Mouse (Mus musculus): Measurements from ENCODE around the gene Rad9a. TPM values are rescaled to one million over a fixed set of nuclear protein-coding genes. Genes with fewer than 3 reads are reported as not detected.
"Not testable (repeated sequence)": the region's sequence is repeated elsewhere in the genome, so short reads cannot be mapped to it uniquely, and the experiment has no call there.

Rad9a gene
- 39.1 and 45.8 TPM in 2 replicates for polyA plus RNA-seq (2014; fragmentation: Nextera tagmentation; extraction: Ambion mirVana)

DNA sequence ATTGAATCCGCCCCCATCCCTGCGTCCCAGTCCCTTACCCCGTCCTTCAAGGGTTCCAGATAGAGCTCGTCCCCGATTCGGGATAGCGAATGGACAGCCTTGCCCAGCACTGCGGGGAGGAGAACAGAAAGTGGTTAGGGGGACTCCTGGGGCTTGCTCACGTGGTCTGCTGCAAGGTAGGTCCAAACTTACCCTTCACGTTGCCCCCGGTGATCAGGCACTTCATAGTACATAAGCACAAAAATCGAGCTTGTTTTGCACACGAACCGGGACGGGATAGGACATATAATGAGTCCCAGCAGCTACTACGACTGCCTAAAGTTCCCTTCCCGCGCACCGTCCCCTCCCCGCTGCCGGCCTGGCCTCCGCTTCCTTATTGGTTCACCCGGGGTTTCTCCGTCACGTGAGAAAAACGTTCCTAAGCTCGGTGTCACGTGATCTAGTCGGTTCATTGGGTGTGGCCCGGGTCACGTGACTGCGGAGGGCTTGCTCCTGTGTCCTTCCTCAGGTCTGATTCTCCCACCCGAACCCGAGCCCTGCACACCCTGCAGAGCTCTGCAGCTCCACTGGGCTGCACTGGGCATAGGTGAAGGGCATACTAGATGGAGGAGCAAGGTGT, at the start of gene Rad9a:
TSS of gene Rad9a (minus strand) at position 372 of the 619 bp plus-strand sequence.
- peak within 1 kb of the TSS; percentile 73 for H3K9ac ChIP-seq (ENCODE audit: low read length)
- WGBS, result under 1% methylated on average over 34 of the region's 34 CpGs
- no peaks in the 10 kb centered on the region; the same call in 1 of the 2 replicates for H3K36me3 ChIP-seq (ENCODE audit: control insufficient read depth, insufficient read depth, low read length)

DNA sequence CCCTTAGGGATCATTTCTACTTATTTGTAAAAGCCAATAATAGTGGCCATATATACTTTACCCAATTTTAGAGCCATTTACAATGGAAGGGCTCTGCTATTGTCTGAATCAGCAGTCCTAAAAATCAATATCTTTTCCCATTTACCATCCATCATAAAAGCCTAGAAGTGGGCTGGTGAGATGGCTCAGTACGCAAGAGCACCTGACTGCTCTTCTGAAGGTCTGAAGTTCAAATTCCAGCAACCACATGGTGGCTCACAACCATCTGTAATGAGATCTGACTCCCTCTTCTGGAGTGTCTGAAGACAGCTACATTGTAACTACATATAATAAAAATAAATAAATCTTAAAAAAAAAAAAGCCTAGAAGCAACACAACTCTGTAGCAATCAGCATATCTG, 47.2 kb upstream of the Rad9a start:
- not testable (repeated sequence) for H3K36me3 ChIP-seq (ENCODE audit: control insufficient read depth, insufficient read depth, low read length); DNase-seq (ENCODE audit: low spot score); H3K27me3 ChIP-seq (ENCODE audit: control insufficient read depth, insufficient read depth, low read length); H3K9me3 ChIP-seq (ENCODE audit: control insufficient read depth, low read length); ATAC-seq (ENCODE audit: insufficient read depth, low FRiP score, low TSS enrichment); H3K4me3 ChIP-seq (ENCODE audit: low read depth, low read length); H3K4me1 ChIP-seq (ENCODE audit: control insufficient read depth, insufficient read depth, low read length); H3K4me2 ChIP-seq (ENCODE audit: low read depth); H3K9ac ChIP-seq (ENCODE audit: low read length); H3K27ac ChIP-seq (ENCODE audit: low read depth, low read length)
- WGBS, result 77% methylated on average over 1 of the region's 1 CpGs

More for the DNA sequence above, at the start of gene Rad9a:
- H3K27ac ChIP-seq (ENCODE audit: low read depth, low read length), result no peak within 1 kb of the TSS
- ATAC-seq (ENCODE audit: insufficient read depth, low FRiP score, low TSS enrichment) (peak; percentile 75), DNase-seq (ENCODE audit: low spot score) (peak; percentile 96)
- H3K4me1 ChIP-seq (ENCODE audit: control insufficient read depth, insufficient read depth, low read length), result peaks cover 4% of the 10 kb centered on the region
- no peaks in the 10 kb centered on the region for H3K9me3 ChIP-seq (ENCODE audit: control insufficient read depth, low read length)
- no peaks in the 10 kb centered on the region for H3K27me3 ChIP-seq (ENCODE audit: control insufficient read depth, insufficient read depth, low read length)
- peak within 1 kb of the TSS; percentile 65 for H3K4me3 ChIP-seq (ENCODE audit: low read depth, low read length)
- H3K4me2 ChIP-seq (ENCODE audit: low read depth), result peak within 1 kb of the TSS; percentile 75

DNA sequence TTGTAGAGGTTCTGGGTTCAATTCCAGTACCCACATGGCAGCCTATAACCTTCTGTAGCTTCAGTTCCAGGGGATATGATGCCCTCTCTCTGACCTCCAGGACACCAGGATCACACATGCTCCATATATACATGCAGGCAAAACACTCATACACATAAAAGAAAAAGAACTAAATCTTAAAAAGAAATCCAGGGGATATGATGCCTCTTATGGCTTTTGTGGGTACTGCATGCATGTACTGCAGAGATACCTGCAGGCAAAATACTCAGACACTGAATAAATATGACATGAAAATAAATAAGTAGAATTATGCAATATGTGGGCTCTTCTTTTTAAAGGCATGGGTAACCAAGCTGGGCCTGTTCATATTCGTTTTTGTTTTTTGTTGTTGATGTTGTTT, 45.5 kb upstream of the Rad9a start:
- ATAC-seq (ENCODE audit: insufficient read depth, low FRiP score, low TSS enrichment), result no peak
- no peak overlapping the region for H3K4me3 ChIP-seq (ENCODE audit: low read depth, low read length)
- H3K27me3 ChIP-seq (ENCODE audit: control insufficient read depth, insufficient read depth, low read length), result no peaks in the 10 kb centered on the region
- no peaks in the 10 kb centered on the region for H3K9me3 ChIP-seq (ENCODE audit: control insufficient read depth, low read length)
- H3K36me3 ChIP-seq (ENCODE audit: control insufficient read depth, insufficient read depth, low read length), result no peaks in the 10 kb centered on the region
- DNase-seq (ENCODE audit: low spot score), result no peak
- no peak overlapping the region for H3K9ac ChIP-seq (ENCODE audit: low read length)
- WGBS, result 51% methylated on average over 1 of the region's 1 CpGs
- H3K4me1 ChIP-seq (ENCODE audit: control insufficient read depth, insufficient read depth, low read length), result no peaks in the 10 kb centered on the region
- no peak overlapping the region for H3K4me2 ChIP-seq (ENCODE audit: low read depth)
- H3K27ac ChIP-seq (ENCODE audit: low read depth, low read length), result no peak overlapping the region

DNA sequence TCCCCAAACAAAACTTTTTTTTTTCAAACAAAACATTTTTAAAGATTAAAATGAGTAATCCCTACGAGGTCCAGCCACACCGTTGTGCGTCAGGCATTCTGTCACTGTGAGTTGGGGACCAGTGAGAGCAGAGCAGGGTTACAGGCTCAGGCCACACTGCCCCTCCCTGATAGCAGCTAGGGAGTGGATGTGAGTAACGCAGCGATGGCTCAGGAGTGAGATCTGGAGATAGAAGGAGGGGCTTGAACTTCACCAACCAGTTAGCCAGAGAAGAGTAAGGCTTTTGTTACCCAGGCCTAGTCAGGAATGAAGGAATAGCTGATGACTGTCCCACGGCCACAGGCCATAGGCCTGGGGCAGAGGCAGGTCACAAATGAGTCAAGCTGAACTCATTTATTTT, 43.3 kb upstream of the Rad9a start:
- no peaks in the 10 kb centered on the region for H3K36me3 ChIP-seq (ENCODE audit: control insufficient read depth, insufficient read depth, low read length)
- ATAC-seq (ENCODE audit: insufficient read depth, low FRiP score, low TSS enrichment), result no peak
- H3K9me3 ChIP-seq (ENCODE audit: control insufficient read depth, low read length), result no peaks in the 10 kb centered on the region
- DNase-seq (ENCODE audit: low spot score), result no peak
- no peaks in the 10 kb centered on the region for H3K4me1 ChIP-seq (ENCODE audit: control insufficient read depth, insufficient read depth, low read length)
- WGBS, result 78% methylated on average over 6 of the region's 6 CpGs
- no peak overlapping the region for H3K4me2 ChIP-seq (ENCODE audit: low read depth)
- H3K9ac ChIP-seq (ENCODE audit: low read length), result no peak overlapping the region
- no peaks in the 10 kb centered on the region for H3K27me3 ChIP-seq (ENCODE audit: control insufficient read depth, insufficient read depth, low read length)
- H3K27ac ChIP-seq (ENCODE audit: low read depth, low read length), result no peak overlapping the region
- no peak overlapping the region for H3K4me3 ChIP-seq (ENCODE audit: low read depth, low read length)

DNA sequence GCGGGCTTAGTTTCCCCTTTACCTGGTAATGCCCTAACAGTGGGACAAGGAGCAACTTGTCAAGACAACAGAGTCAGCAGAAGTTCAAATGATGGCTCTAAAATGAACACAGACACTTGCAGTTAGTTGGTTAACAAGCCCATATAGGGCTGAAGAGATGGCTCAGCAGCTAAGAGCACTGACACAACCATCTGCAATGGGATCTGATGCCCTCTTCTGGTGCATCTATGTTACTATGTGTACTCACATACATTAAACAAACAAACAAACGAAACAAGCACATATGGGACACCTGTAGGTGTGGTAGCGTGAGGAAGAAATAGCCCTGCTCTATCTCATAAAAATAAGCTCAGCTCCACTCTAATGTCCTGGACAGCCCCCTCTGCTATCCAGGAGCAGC, 41.0 kb upstream of the Rad9a start:
- H3K9ac ChIP-seq (ENCODE audit: low read length), result no peak overlapping the region
- H3K36me3 ChIP-seq (ENCODE audit: control insufficient read depth, insufficient read depth, low read length), result no peaks in the 10 kb centered on the region
- no peaks in the 10 kb centered on the region for H3K27me3 ChIP-seq (ENCODE audit: control insufficient read depth, insufficient read depth, low read length)
- DNase-seq (ENCODE audit: low spot score) (no peak), ATAC-seq (ENCODE audit: insufficient read depth, low FRiP score, low TSS enrichment) (no peak)
- no peak overlapping the region for H3K4me2 ChIP-seq (ENCODE audit: low read depth)
- no peaks in the 10 kb centered on the region for H3K4me1 ChIP-seq (ENCODE audit: control insufficient read depth, insufficient read depth, low read length)
- H3K9me3 ChIP-seq (ENCODE audit: control insufficient read depth, low read length), result no peaks in the 10 kb centered on the region
- 72% methylated on average over 3 of the region's 3 CpGs for WGBS
- no peak overlapping the region for H3K4me3 ChIP-seq (ENCODE audit: low read depth, low read length)
- no peak overlapping the region for H3K27ac ChIP-seq (ENCODE audit: low read depth, low read length)

DNA sequence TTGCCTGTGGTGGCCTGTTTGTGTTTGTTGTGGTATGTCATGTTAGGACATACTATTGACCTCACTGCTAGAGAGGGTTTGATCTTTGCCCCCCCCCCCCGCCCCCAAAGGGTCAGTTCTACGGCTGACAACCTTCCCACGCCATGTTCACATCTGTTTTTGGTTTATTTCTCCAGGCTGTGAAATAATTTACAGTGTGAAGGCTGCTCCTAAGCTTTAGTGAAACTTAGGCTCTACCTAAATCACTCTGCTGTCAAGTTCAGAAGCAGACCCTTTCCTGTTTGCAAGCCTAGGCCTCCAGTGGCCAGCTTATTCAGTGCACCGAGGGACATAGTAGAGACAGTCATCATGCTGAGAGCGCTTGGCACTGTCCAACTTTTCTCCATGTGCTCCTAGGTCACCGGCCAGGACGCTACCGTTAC, 38.8 kb upstream of the Rad9a start:
- 53% methylated on average over 8 of the region's 8 CpGs for WGBS
- Histone ChIP-seq H3K4me1 (ENCODE audit: control insufficient read depth, insufficient read depth, low read length) (no peaks in the 10 kb centered on the region), H3K27ac (ENCODE audit: low read depth, low read length) (no peak overlapping the region), H3K9ac (ENCODE audit: low read length) (no peak overlapping the region), H3K36me3 (ENCODE audit: control insufficient read depth, insufficient read depth, low read length) (no peaks in the 10 kb centered on the region), H3K4me2 (ENCODE audit: low read depth) (no peak overlapping the region), H3K27me3 (ENCODE audit: control insufficient read depth, insufficient read depth, low read length) (no peaks in the 10 kb centered on the region), H3K9me3 (ENCODE audit: control insufficient read depth, low read length) (no peaks in the 10 kb centered on the region), H3K4me3 (ENCODE audit: low read depth, low read length) (no peak overlapping the region)
- no peak for ATAC-seq (ENCODE audit: insufficient read depth, low FRiP score, low TSS enrichment)
- DNase-seq (ENCODE audit: low spot score), result no peak

DNA sequence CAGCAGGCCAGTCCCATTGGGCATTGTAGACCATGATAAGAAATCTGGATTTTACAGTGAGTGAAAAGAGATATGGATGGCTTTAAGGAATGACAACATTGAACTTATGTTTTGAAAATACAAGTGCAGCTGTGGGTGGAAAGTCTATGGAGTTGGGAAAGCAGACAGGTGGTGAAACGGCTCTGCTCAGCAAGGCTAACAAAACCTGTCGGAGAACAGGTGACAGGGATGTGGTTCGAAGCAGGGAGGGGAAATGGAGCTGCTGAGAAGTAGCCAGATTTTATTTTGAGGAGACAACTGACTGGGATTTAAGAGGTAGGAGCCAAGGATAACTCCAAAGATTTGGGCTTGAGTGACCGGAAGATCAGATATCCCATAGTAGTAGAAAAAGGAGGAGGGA, 33.1 kb upstream of the Rad9a start:
- H3K27me3 ChIP-seq (ENCODE audit: control insufficient read depth, insufficient read depth, low read length), result no peaks in the 10 kb centered on the region
- H3K36me3 ChIP-seq (ENCODE audit: control insufficient read depth, insufficient read depth, low read length), result no peaks in the 10 kb centered on the region
- ATAC-seq (ENCODE audit: insufficient read depth, low FRiP score, low TSS enrichment) (no peak), DNase-seq (ENCODE audit: low spot score) (no peak)
- no peaks in the 10 kb centered on the region for H3K9me3 ChIP-seq (ENCODE audit: control insufficient read depth, low read length)
- peaks cover 3% of the 10 kb centered on the region; the same call in 1 of the 2 replicates for H3K4me1 ChIP-seq (ENCODE audit: control insufficient read depth, insufficient read depth, low read length)
- no peak overlapping the region for H3K4me2 ChIP-seq (ENCODE audit: low read depth)
- H3K27ac ChIP-seq (ENCODE audit: low read depth, low read length), result no peak overlapping the region
- WGBS, result 78% methylated on average over 4 of the region's 4 CpGs
- no peak overlapping the region for H3K4me3 ChIP-seq (ENCODE audit: low read depth, low read length)
- H3K9ac ChIP-seq (ENCODE audit: low read length), result no peak overlapping the region

DNA sequence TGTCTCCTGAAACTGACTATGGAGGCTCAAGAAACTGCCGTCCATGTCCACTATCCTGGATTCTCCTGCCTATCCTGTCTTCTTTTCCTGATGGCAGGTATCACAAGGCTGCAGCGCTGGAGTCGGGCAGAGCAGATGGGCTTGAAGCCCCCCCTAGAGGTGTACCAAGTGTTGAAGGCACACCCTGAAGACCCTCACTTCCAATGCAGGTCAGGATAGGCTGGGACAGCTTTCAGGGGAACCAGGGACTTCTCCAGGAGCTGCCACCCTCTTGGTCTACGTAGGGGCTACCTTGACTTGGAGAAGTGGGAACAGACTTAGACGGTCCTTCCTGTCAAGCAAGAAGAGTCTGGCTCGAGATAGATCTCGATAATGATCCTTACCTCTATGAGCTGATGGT, 31.2 kb upstream of the Rad9a start:
- Histone ChIP-seq H3K9ac (ENCODE audit: low read length) (no peak overlapping the region; the same call in 1 of the 2 replicates), H3K4me2 (ENCODE audit: low read depth) (no peak overlapping the region), H3K27me3 (ENCODE audit: control insufficient read depth, insufficient read depth, low read length) (no peaks in the 10 kb centered on the region), H3K4me3 (ENCODE audit: low read depth, low read length) (no peak overlapping the region; the same call in 1 of the 2 replicates), H3K9me3 (ENCODE audit: control insufficient read depth, low read length) (no peaks in the 10 kb centered on the region), H3K36me3 (ENCODE audit: control insufficient read depth, insufficient read depth, low read length) (no peaks in the 10 kb centered on the region), H3K4me1 (ENCODE audit: control insufficient read depth, insufficient read depth, low read length) (peaks cover 3% of the 10 kb centered on the region; the same call in 1 of the 2 replicates), H3K27ac (ENCODE audit: low read depth, low read length) (no peak overlapping the region)
- ATAC-seq (ENCODE audit: insufficient read depth, low FRiP score, low TSS enrichment) (no peak), DNase-seq (ENCODE audit: low spot score) (no peak)
- 76% methylated on average over 7 of the region's 7 CpGs for WGBS

DNA sequence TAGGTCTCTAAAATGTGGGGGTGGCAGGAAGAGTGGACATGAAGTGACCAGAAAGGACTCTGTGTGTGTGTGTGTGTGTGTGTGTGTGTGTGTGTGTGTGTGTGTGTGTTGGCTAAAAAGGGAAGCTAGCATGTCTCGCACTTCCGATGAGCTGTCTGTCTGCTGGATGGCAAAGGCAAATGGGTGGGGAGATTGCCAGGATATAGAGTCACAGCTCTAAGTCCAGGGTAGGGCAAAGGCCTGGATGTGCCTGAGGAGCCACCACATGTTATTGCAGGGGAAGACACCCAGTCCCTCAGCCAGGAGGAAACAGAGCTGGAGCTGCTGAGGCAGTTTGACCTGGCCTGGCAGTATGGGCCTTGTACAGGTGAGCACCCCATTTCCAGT, 30.7 kb upstream of the Rad9a start:
- Histone ChIP-seq H3K9me3 (ENCODE audit: control insufficient read depth, low read length) (no peaks in the 10 kb centered on the region), H3K36me3 (ENCODE audit: control insufficient read depth, insufficient read depth, low read length) (no peaks in the 10 kb centered on the region), H3K27me3 (ENCODE audit: control insufficient read depth, insufficient read depth, low read length) (no peaks in the 10 kb centered on the region), H3K9ac (ENCODE audit: low read length) (peak overlapping the region; percentile 57), H3K4me2 (ENCODE audit: low read depth) (peak overlapping the region; percentile 74), H3K4me3 (ENCODE audit: low read depth, low read length) (peak overlapping the region; percentile 46), H3K4me1 (ENCODE audit: control insufficient read depth, insufficient read depth, low read length) (peaks cover 3% of the 10 kb centered on the region; the same call in 1 of the 2 replicates), H3K27ac (ENCODE audit: low read depth, low read length) (no peak overlapping the region)
- ATAC-seq (ENCODE audit: insufficient read depth, low FRiP score, low TSS enrichment), result no peak
- no peak for DNase-seq (ENCODE audit: low spot score)
- 73% methylated on average over 2 of the region's 2 CpGs for WGBS

All from neural tube, embryonic 11.5 days (tissue).